Mouse (Mus musculus): ENCODE data around the gene Gpr135.

DNA sequence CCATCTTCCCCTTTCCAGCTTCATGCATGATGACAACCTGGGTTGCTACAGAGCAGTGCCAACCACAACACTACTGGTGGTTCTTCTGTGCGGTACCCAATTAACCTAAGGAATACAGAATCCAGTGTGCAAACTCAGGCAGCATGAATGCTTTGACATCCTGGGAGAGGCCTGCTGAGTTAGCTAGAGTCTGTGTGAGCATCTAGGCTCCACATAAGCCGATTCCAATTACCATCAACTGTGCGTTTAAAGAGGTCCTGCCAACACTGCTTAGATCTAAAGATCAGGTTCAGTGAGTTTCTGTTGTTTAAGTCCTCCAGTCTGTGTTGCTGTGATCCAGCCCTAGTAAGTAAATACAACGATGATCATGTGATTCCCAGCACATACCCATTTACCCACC, 50.6 kb downstream of the Gpr135 start:
- TF ChIP-seq CTCF (IDR thresholded peaks at IDR 0.05; ENCODE audit: low read depth, low read length), result no peak
- TF ChIP-seq POLR2A (IDR thresholded peaks at IDR 0.05; ENCODE audit: borderline replicate concordance, low read depth, low read length), result no peak
